Mouse (Mus musculus) heart, postnatal 0 days (tissue): ENCODE results near the gene Fam221b.

Experiments
- CTCF ChIP-seq: IDR thresholded peaks from 2 replicates; pipeline ENCODE4 v1.5.1; 2016; ENCODE audit warnings: antibody characterized with exemption, control low read depth, low read depth
- EP300 ChIP-seq: IDR thresholded peaks from 2 replicates; pipeline ENCODE4 v1.6.1; 2016; ENCODE audit warnings: antibody characterized with exemption, low read depth

- TF ChIP-seq CTCF (no peak), EP300 (no peak)
Observed at GRCm38 (mm10) chr4:43636751-43637150, 32.2 kb downstream of the Fam221b start.
